Mouse (Mus musculus) midbrain, embryonic 13.5 days (tissue): ENCODE data around the gene Scgb1b19. TPM values are rescaled to one million over a fixed set of nuclear protein-coding genes. Genes with fewer than 3 reads are reported as not detected.
"Not testable (repeated sequence)": the region's sequence is repeated elsewhere in the genome, so short reads cannot be mapped to it uniquely, and the experiment has no call there.

Experiments
- ATAC-seq: fragments of 200-750 bp; cut with Nextera tagmentation; 2 replicates; pipeline ENCODE4 v1.8.0; 2017; ENCODE audit warnings: mild to moderate bottlenecking, moderate TSS enrichment, moderate library complexity
- H3K27ac ChIP-seq: fragments of 300-500 bp; sonication (generic); 2 replicates; pipeline ENCODE4 v1.5.1; 2015; ENCODE audit warnings: inconsistent platforms, mild to moderate bottlenecking, moderate library complexity
- H3K27me3 ChIP-seq: fragments of 300-500 bp; sonication (generic); 2 replicates; pipeline ENCODE4 v1.6.1; 2015; ENCODE audit warnings: mild to moderate bottlenecking, inconsistent platforms
- H3K36me3 ChIP-seq: fragments of 300-500 bp; sonication (generic); 2 replicates; pipeline ENCODE4 v1.6.1; 2015; ENCODE audit warnings: mild to moderate bottlenecking, inconsistent platforms
- H3K4me1 ChIP-seq: fragments of 300-500 bp; sonication (generic); replicated peaks from 2 replicates; pipeline ENCODE4 v1.6.1; 2015; ENCODE audit warnings: inconsistent platforms
- H3K4me2 ChIP-seq: fragments of 300-500 bp; sonication (generic); replicated peaks from 2 replicates; pipeline ENCODE4 v1.6.1; 2015; ENCODE audit warnings: moderate library complexity, mild to moderate bottlenecking, inconsistent platforms
- H3K4me3 ChIP-seq: fragments of 300-500 bp; sonication (generic); replicated peaks from 2 replicates; pipeline ENCODE4 v1.5.1; 2015; ENCODE audit warnings: mild to moderate bottlenecking, inconsistent platforms
- H3K9ac ChIP-seq: fragments of 300-500 bp; sonication (generic); replicated peaks from 2 replicates; pipeline ENCODE4 v1.6.1; 2015; ENCODE audit warnings: mild to moderate bottlenecking, inconsistent platforms
- H3K9me3 ChIP-seq: fragments of 300-500 bp; sonication (generic); 2 replicates; pipeline ENCODE4 v1.6.1; 2016; ENCODE audit warnings: mild to moderate bottlenecking, inconsistent platforms
- WGBS: fragments of 180-500 bp; shearing (Covaris S2); methylation state at CpG from one replicate; pipeline ENCODE4 v1.1.7; 2015; 5-methylcytosine and 5-hydroxymethylcytosine counted together
- polyA plus RNA-seq: library from polyadenylated mRNA; unstranded; fragments of >200 nt; fragmentation: Nextera tagmentation; extraction: Ambion mirVana; gene quantifications from 2 replicates; pipeline ENCODE4 v1.2.1, GENCODE M21; 2015

The Scgb1b19 gene
- not detected in 2 replicates for polyA plus RNA-seq

GRCm38 (mm10) chr7:33286991-33287390 is at the start of gene Scgb1b19:
Gene Scgb1b19, plus strand, starts transcription at chr7:33287291.
- H3K4me1 ChIP-seq, H3K9ac ChIP-seq, H3K27me3 ChIP-seq, H3K4me3 ChIP-seq, H3K9me3 ChIP-seq, H3K4me2 ChIP-seq, H3K36me3 ChIP-seq, ATAC-seq, H3K27ac ChIP-seq: not testable (repeated sequence)
- 75% methylated on average over 2 of the region's 3 CpGs for WGBS

- ATAC-seq, H3K9me3 ChIP-seq, H3K9ac ChIP-seq, H3K4me1 ChIP-seq, H3K36me3 ChIP-seq, H3K27me3 ChIP-seq, H3K4me3 ChIP-seq, H3K4me2 ChIP-seq, H3K27ac ChIP-seq: not testable (repeated sequence)
Measured at GRCm38 (mm10) chr7:33280238-33280637, 6.9 kb upstream of the Scgb1b19 start, which contains the start of gene Scgb2b19. Gene Scgb2b19, minus strand, starts transcription at chr7:33280338.

Other genes with a start within 250 kb of the Scgb1b19 start
- not detected in 2 replicates for gene Scgb2b17, start 230.7 kb upstream of the Scgb1b19 start, polyA plus RNA-seq
- not detected in 2 replicates for gene Scgb1b17, start 223.8 kb upstream of the Scgb1b19 start, polyA plus RNA-seq
- not detected in 2 replicates for gene Scgb2b18, start 113.4 kb upstream of the Scgb1b19 start, polyA plus RNA-seq
- gene Scgb1b18, start 101.7 kb upstream of the Scgb1b19 start, polyA plus RNA-seq: not detected in 2 replicates
- gene Scgb2b19, start 7.0 kb upstream of the Scgb1b19 start, polyA plus RNA-seq: not detected in 2 replicates
- gene Scgb2b20, start 79.0 kb downstream of the Scgb1b19 start, polyA plus RNA-seq: not detected in 2 replicates
- not detected in 2 replicates for gene Scgb1b20, start 85.9 kb downstream of the Scgb1b19 start, polyA plus RNA-seq
- not detected in 2 replicates for gene Scgb2b21, start 233.2 kb downstream of the Scgb1b19 start, polyA plus RNA-seq